In the genomic region with DNA sequence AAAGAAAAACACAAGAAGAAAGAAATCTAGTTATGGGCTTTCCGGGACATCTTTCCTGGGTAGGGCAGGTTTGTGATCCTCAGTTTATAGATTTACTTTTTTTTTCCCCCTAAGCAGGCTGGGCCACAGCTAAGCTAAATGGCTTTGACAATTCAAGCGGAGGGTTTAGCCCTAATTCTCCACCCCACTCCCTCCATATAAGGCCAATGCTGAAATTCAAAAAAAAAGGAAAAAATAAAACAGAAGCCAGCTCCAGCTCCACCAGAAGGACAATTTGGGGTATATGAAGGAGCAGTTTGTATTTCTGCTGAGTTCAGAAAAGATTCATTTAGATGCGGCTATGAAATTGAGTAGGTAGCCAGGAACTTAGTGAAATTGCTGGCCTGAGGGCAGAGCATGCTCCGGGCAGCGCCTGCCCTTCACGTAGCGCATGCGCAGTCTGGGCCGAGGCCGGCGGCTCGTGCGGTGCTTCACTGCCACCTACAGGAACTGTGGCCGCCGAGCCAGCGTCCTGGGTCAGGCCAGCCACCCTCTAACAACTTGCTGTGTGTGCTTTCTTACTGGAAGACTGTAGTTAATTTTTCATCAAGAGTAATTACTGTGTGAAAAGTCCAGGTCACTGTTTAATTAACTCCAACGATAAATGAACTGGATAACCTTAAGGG, we compare ENCODE assay signal across 8 mouse cellular contexts.
DNase-seq lines count a peak whose midpoint lies in the region; ATAC-seq and TF ChIP-seq lines count a peak whose summit lies in the region.

No protein-coding gene starts in this region.

- H3K27ac ChIP-seq in bone marrow, adult 2 months (ENCODE audit: control insufficient read depth, insufficient read depth, low read depth, low read length, poor library complexity), result no peak overlapping the region
- no peak overlapping the region for H3K27ac ChIP-seq in embryonic facial prominence, embryonic 14.5 days (replicated peaks; ENCODE audit: low read depth, low read length)
- no peak overlapping the region for H3K27ac ChIP-seq in limb, embryonic 11.5 days (replicated peaks; ENCODE audit: low read depth, low read length)
- no peak overlapping the region for H3K27ac ChIP-seq in midbrain, embryonic 13.5 days

- no peaks in the 10 kb centered on the region for H3K4me1 ChIP-seq in bone marrow, adult 2 months (ENCODE audit: control insufficient read depth, insufficient read depth, low read length)
- peaks cover 8% of the 10 kb centered on the region; the same call in 1 of the 2 replicates for H3K4me1 ChIP-seq in embryonic facial prominence, embryonic 14.5 days (ENCODE audit: control insufficient read depth, insufficient read depth, low read length)
- H3K4me1 ChIP-seq in limb, embryonic 11.5 days (ENCODE audit: control insufficient read depth, insufficient read depth, low read length), result no peaks in the 10 kb centered on the region
- no peaks in the 10 kb centered on the region for H3K4me1 ChIP-seq in midbrain, embryonic 13.5 days (replicated peaks)

- H3K9ac ChIP-seq in embryonic facial prominence, embryonic 14.5 days (ENCODE audit: low read depth, low read length), result 0 out of 2 replicates have a peak overlapping the region, but pooled peaks have one; percentile 28
- H3K9ac ChIP-seq in limb, embryonic 11.5 days (ENCODE audit: low read length), result no peak overlapping the region
- no peak overlapping the region for H3K9ac ChIP-seq in midbrain, embryonic 13.5 days (replicated peaks)

- peak overlapping the region; percentile 52 for H3K4me2 ChIP-seq in embryonic facial prominence, embryonic 14.5 days (ENCODE audit: low read depth, low read length)
- H3K4me2 ChIP-seq in limb, embryonic 11.5 days (ENCODE audit: low read depth, severe bottlenecking), result no peak overlapping the region; the same call in 1 of the 2 replicates
- H3K4me2 ChIP-seq in midbrain, embryonic 13.5 days (replicated peaks), result peak overlapping the region; percentile 31

- no peaks in the 10 kb centered on the region for H3K27me3 ChIP-seq in embryonic facial prominence, embryonic 14.5 days (replicated peaks; ENCODE audit: control insufficient read depth, insufficient read depth, low read length)
- H3K27me3 ChIP-seq in limb, embryonic 11.5 days (ENCODE audit: control insufficient read depth, insufficient read depth, low read length), result no peaks in the 10 kb centered on the region
- H3K27me3 ChIP-seq in midbrain, embryonic 13.5 days, result no peaks in the 10 kb centered on the region

- no peak overlapping the region for H3K4me3 ChIP-seq in bone marrow, adult 2 months (replicated peaks; ENCODE audit: control insufficient read depth, low read depth, low read length)
- H3K4me3 ChIP-seq in embryonic facial prominence, embryonic 14.5 days (ENCODE audit: low read depth, low read length), result peak overlapping the region; percentile 23
- H3K4me3 ChIP-seq in limb, embryonic 11.5 days (ENCODE audit: low read depth, low read length), result no peak overlapping the region
- H3K4me3 ChIP-seq in midbrain, embryonic 13.5 days (replicated peaks), result no peak overlapping the region

- DNase-seq in embryonic facial prominence, embryonic 14.5 days (ENCODE audit: low spot score), result peak; percentile 87
- peak; percentile 75 to 78 for DNase-seq in heart, adult 9 months (ENCODE audit: low spot score in 2 of 2)
- peak; percentile 97 for DNase-seq in kidney, adult 9 months
- peak; percentile 95 for DNase-seq in limb, embryonic 11.5 days (ENCODE audit: low spot score)
- DNase-seq in spleen, adult 12 weeks (ENCODE audit: low spot score), result peak; percentile 18

- ATAC-seq in embryonic facial prominence, embryonic 14.5 days (ENCODE audit: low read depth), result peak; percentile 95
- ATAC-seq in limb, embryonic 11.5 days (ENCODE audit: insufficient number of reproducible peaks, low FRiP score, low TSS enrichment, low read depth), result peak; percentile 87
- ATAC-seq in midbrain, embryonic 13.5 days, result peak; percentile 94
- ATAC-seq in inflammation-experienced regulatory T-cells, adult 6 months, result no peak

- no peak for TF ChIP-seq POLR2A in bone marrow, adult 2 months (IDR thresholded peaks at IDR 0.05; ENCODE audit: borderline replicate concordance, control insufficient read depth, low read depth, low read length)

- H3K9me3 ChIP-seq in embryonic facial prominence, embryonic 14.5 days (ENCODE audit: control insufficient read depth, low read length), result no peaks in the 10 kb centered on the region
- no peaks in the 10 kb centered on the region for H3K9me3 ChIP-seq in limb, embryonic 11.5 days (ENCODE audit: control insufficient read depth, low read length)
- no peaks in the 10 kb centered on the region for H3K9me3 ChIP-seq in midbrain, embryonic 13.5 days

- peak; percentile 59 for TF ChIP-seq CTCF in bone marrow, adult 2 months (IDR thresholded peaks at IDR 0.05; ENCODE audit: control insufficient read depth, insufficient read depth, low read length)

- 8% methylated on average over 17 of the region's 17 CpGs for WGBS in bone marrow, adult 2 months
- WGBS in embryonic facial prominence, embryonic 14.5 days, result 5% methylated on average over 17 of the region's 17 CpGs
- WGBS in limb, embryonic 11.5 days, result 7% methylated on average over 17 of the region's 17 CpGs
- 5% methylated on average over 17 of the region's 17 CpGs for WGBS in midbrain, embryonic 13.5 days

- H3K36me3 ChIP-seq in embryonic facial prominence, embryonic 14.5 days (ENCODE audit: control insufficient read depth, insufficient read depth, low read length), result no peaks in the 10 kb centered on the region
- no peaks in the 10 kb centered on the region for H3K36me3 ChIP-seq in limb, embryonic 11.5 days (ENCODE audit: control insufficient read depth, insufficient read depth, low read length)
- H3K36me3 ChIP-seq in midbrain, embryonic 13.5 days, result no peaks in the 10 kb centered on the region

Comparison
In these comparisons a context has a peak if more than half of its experiments do, and no peak if none do; other contexts are left out.
1. DNase-seq: peak in every context shown above with its lines; median percentile 97 in kidney, adult 9 months; 95 in limb, embryonic 11.5 days; 87 in embryonic facial prominence, embryonic 14.5 days; 76 in heart, adult 9 months; 18 in spleen, adult 12 weeks.